Mouse (Mus musculus) lung, postnatal 0 days (tissue): Measurements from ENCODE around the gene Mageb3.

ENCODE experiments used
- CTCF ChIP-seq: IDR thresholded peaks from 2 replicates; pipeline ENCODE4 v1.5.1; 2016; ENCODE audit warnings: antibody characterized with exemption, mild to moderate bottlenecking
- EP300 ChIP-seq: IDR thresholded peaks from 2 replicates; pipeline ENCODE4 v1.6.1; 2016; ENCODE audit warnings: antibody characterized with exemption, mild to moderate bottlenecking, control low read depth

GRCm38 (mm10) chr2:121916047-121916970 lies 39.6 kb downstream of the Mageb3 start:
- TF ChIP-seq CTCF (no peak), EP300 (peak; percentile 74)
